Mouse (Mus musculus): ENCODE results near the gene Map1lc3b. TPM values are rescaled to one million over a fixed set of nuclear protein-coding genes. Genes with fewer than 3 reads are reported as not detected.
A peak's percentile ranks its signal among the peaks of the same experiment; 100 is the strongest.
"Not testable (repeated sequence)": the region's sequence is repeated elsewhere in the genome, so short reads cannot be mapped to it uniquely, and the experiment has no call there.

Gene Map1lc3b
- total RNA-seq, 1 experiment from 2014 or later, result 233 TPM

GRCm38 (mm10) chr8:121570335-121570734 lies 19.8 kb upstream of the Map1lc3b start:
- ATAC-seq (ENCODE audit: extremely low read depth, insufficient number of reproducible peaks, low FRiP score, poor library complexity, severe bottlenecking), result peak; percentile 73

DNA sequence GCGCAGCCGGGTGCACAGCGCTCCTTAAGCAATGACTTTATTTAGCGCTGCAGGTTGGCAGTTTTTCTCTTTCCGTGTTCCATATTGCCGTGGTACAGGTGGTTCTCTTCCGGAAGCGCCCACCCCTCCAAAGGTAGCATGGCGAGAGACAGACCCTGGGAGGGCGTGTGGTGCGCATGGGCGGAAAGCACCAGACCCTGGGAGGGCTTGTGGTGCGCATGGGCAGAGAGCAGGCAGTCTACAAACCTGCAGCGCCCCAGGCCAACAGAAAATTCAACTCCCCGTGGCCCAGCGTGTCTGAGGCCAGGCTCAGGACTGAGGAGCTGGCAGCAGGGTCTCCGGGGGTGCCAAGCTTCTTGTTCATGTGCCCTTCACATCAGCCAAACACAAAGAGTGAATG lies 19.4 kb upstream of the Map1lc3b start:
- ATAC-seq (ENCODE audit: extremely low read depth, insufficient number of reproducible peaks, low FRiP score, poor library complexity, severe bottlenecking), result no peak

- ATAC-seq (ENCODE audit: extremely low read depth, insufficient number of reproducible peaks, low FRiP score, poor library complexity, severe bottlenecking), result no peak
Observed at GRCm38 (mm10) chr8:121572121-121572520, 18.0 kb upstream of the Map1lc3b start.

GRCm38 (mm10) chr8:121573275-121573674 lies 16.9 kb upstream of the Map1lc3b start:
- ATAC-seq (ENCODE audit: extremely low read depth, insufficient number of reproducible peaks, low FRiP score, poor library complexity, severe bottlenecking), result peak; percentile 79

- no peak for ATAC-seq (ENCODE audit: extremely low read depth, insufficient number of reproducible peaks, low FRiP score, poor library complexity, severe bottlenecking)
Observed at GRCm38 (mm10) chr8:121575661-121576060, 14.5 kb upstream of the Map1lc3b start.

GRCm38 (mm10) chr8:121577751-121578675 lies 12.1 kb upstream of the Map1lc3b start:
- no peak for ATAC-seq (ENCODE audit: extremely low read depth, insufficient number of reproducible peaks, low FRiP score, poor library complexity, severe bottlenecking)

GRCm38 (mm10) chr8:121578676-121579451 lies 11.3 kb upstream of the Map1lc3b start, which contains the start of gene Fbxo31:
Fbxo31 (minus strand) TSS chr8:121578806.
- ATAC-seq (ENCODE audit: extremely low read depth, insufficient number of reproducible peaks, low FRiP score, poor library complexity, severe bottlenecking), result peak; percentile 59

GRCm38 (mm10) chr8:121580465-121580864 lies 9.7 kb upstream of the Map1lc3b start:
- ATAC-seq (ENCODE audit: extremely low read depth, insufficient number of reproducible peaks, low FRiP score, poor library complexity, severe bottlenecking), result peak; percentile 68

- ATAC-seq (ENCODE audit: extremely low read depth, insufficient number of reproducible peaks, low FRiP score, poor library complexity, severe bottlenecking), result no peak
Observed at GRCm38 (mm10) chr8:121583653-121584052, 6.5 kb upstream of the Map1lc3b start.

GRCm38 (mm10) chr8:121584730-121585129 lies 5.4 kb upstream of the Map1lc3b start:
- ATAC-seq (ENCODE audit: extremely low read depth, insufficient number of reproducible peaks, low FRiP score, poor library complexity, severe bottlenecking), result no peak

DNA sequence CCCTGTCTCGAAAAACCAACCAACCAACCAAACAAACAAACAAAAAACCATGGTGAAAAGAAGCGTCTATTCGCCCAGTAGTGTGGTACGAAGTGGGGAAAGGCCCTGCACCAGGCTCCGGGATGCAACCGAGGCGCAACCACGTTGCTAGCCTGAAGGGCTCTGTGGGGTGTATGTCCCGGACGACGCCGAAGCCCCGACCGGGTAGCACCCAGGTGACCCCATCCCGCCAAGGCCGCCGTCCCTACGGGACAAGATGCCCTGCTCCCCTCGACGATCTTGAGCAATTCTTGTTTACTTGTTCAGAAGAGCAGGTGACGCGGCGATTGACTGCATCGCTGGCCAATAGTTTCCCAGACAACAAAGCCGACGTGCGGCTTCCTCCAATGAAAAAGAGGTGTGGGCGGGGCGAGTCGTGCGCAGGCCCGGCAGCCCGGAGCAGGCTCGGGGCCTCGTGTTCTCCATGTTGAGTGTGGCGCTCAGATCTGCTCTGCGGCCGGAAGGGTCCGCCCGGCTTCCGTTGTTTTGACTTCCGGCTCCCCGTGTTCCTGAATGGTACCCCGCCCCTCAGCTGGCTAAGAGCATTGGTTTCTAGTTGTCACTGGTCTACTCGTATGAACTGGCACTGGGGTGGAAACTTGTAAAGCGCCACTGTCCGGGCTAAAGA lies 4.9 kb upstream of the Map1lc3b start:
- peak; percentile 83 for ATAC-seq (ENCODE audit: extremely low read depth, insufficient number of reproducible peaks, low FRiP score, poor library complexity, severe bottlenecking)

GRCm38 (mm10) chr8:121588750-121589149 lies 1.4 kb upstream of the Map1lc3b start:
- no peak for ATAC-seq (ENCODE audit: extremely low read depth, insufficient number of reproducible peaks, low FRiP score, poor library complexity, severe bottlenecking)

DNA sequence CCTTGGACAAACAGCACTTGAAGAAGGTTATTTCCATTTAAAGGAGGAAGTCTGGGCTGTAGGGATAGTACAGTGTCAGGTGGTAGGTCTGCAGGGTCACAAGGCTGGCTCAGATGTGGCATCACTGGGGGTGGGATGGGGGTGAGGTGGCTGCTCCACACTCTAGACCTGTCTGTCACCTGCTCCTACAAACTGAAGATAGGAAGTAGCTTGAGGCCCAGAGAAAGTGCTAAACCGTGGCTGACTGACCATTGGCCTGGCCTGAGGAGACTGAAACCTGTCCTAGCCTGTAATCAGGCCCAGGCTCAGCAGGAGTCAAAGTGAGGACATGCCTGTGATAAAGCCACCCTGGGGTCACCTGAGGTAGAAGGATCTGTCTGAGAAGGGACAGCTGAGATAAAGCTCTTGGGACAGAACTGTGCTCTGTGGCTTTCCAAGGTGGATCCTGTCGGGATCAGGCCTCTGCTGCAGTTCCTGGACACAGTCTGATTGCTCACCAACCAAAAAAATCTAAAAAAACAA lies 895 bp upstream of the Map1lc3b start:
- no peak for ATAC-seq (ENCODE audit: extremely low read depth, insufficient number of reproducible peaks, low FRiP score, poor library complexity, severe bottlenecking)

GRCm38 (mm10) chr8:121591178-121592066 lies 1.3 kb downstream of the Map1lc3b start:
- peak; percentile 42; the same call in 1 of the 2 replicates for ATAC-seq (ENCODE audit: extremely low read depth, insufficient number of reproducible peaks, low FRiP score, poor library complexity, severe bottlenecking)

GRCm38 (mm10) chr8:121593293-121593692 lies 3.1 kb downstream of the Map1lc3b start:
- ATAC-seq (ENCODE audit: extremely low read depth, insufficient number of reproducible peaks, low FRiP score, poor library complexity, severe bottlenecking), result no peak

GRCm38 (mm10) chr8:121593983-121594382 lies 3.8 kb downstream of the Map1lc3b start:
- ATAC-seq (ENCODE audit: extremely low read depth, insufficient number of reproducible peaks, low FRiP score, poor library complexity, severe bottlenecking), result no peak

- not testable (repeated sequence) for ATAC-seq (ENCODE audit: extremely low read depth, insufficient number of reproducible peaks, low FRiP score, poor library complexity, severe bottlenecking)
Observed at GRCm38 (mm10) chr8:121597492-121597891, 7.3 kb downstream of the Map1lc3b start.

GRCm38 (mm10) chr8:121598190-121598589 lies 8.0 kb downstream of the Map1lc3b start:
- no peak for ATAC-seq (ENCODE audit: extremely low read depth, insufficient number of reproducible peaks, low FRiP score, poor library complexity, severe bottlenecking)

Data from neutrophil, adult 5-6 weeks (primary cell).